Mouse (Mus musculus) myocyte (in vitro differentiated cells): Measurements from ENCODE around the gene Mdp1. TPM values are rescaled to one million over a fixed set of nuclear protein-coding genes. Genes with fewer than 3 reads are reported as not detected.

Source experiments
- H3K27me3 ChIP-seq: one replicate; pipeline ENCODE4 v1.6.1; 2011; ENCODE audit not compliant: control insufficient read depth, insufficient read depth, insufficient read length
- H3K36me3 ChIP-seq: one replicate; pipeline ENCODE4 v1.6.1; 2011; ENCODE audit not compliant: control insufficient read depth, insufficient read depth
- H3K4me2 ChIP-seq: one replicate; pipeline ENCODE4 v1.6.1; 2011; ENCODE audit warnings: low read depth, control low read depth
- H3K4me3 ChIP-seq: one replicate; pipeline ENCODE4 v1.5.1; 2011; ENCODE audit warnings: mild to moderate bottlenecking, control low read depth, moderate library complexity
- H3K79me2 ChIP-seq: one replicate; pipeline ENCODE4 v1.6.1; 2011; ENCODE audit not compliant: control insufficient read depth, insufficient read depth
- H3ac ChIP-seq: one replicate; pipeline ENCODE4 v1.6.1; 2011; ENCODE audit not compliant: control insufficient read depth, insufficient read length
- CEBPB ChIP-seq: IDR thresholded peaks from 2 replicates; pipeline ENCODE4 v1.6.1; 2011; ENCODE audit warnings: mild to moderate bottlenecking, moderate library complexity; ENCODE audit not compliant: poor library complexity, insufficient read depth, severe bottlenecking
- E2F4 ChIP-seq: IDR thresholded peaks from one replicate; pipeline ENCODE4 v1.6.1; 2011; ENCODE audit warnings: mild to moderate bottlenecking, control low read depth, moderate library complexity; ENCODE audit not compliant: insufficient read depth
- MAX ChIP-seq: IDR thresholded peaks from one replicate; pipeline ENCODE4 v1.6.1; 2011; ENCODE audit warnings: low read depth, mild to moderate bottlenecking, control low read depth
- MYOD1 ChIP-seq, 3 experiments: IDR thresholded peaks; one replicate each; pipeline ENCODE4 v1.6.1; 2011; ENCODE audit warnings: control low read depth in 2 of 3, low read depth in 2 of 3, mild to moderate bottlenecking in 2 of 3, moderate library complexity in 1 of 3; ENCODE audit not compliant: insufficient read length in 2 of 3, control insufficient read depth in 1 of 3
- MYOG ChIP-seq, 3 experiments: IDR thresholded peaks; one replicate each; pipeline ENCODE4 v1.6.1; 2011; ENCODE audit warnings: control low read depth in 2 of 3, low read depth in 2 of 3, mild to moderate bottlenecking in 2 of 3; ENCODE audit not compliant: insufficient read length in 2 of 3, control insufficient read depth in 1 of 3, insufficient read depth in 1 of 3
- POLR2A ChIP-seq: IDR thresholded peaks from one replicate; pipeline ENCODE4 v1.6.1; 2011; ENCODE audit warnings: low read depth, mild to moderate bottlenecking, control low read depth, moderate library complexity; ENCODE audit not compliant: insufficient read length
- POLR2AphosphoS2 ChIP-seq: IDR thresholded peaks from one replicate; pipeline ENCODE4 v1.6.1; 2011; ENCODE audit warnings: low read depth, control low read depth; ENCODE audit not compliant: insufficient read length
- REST ChIP-seq: IDR thresholded peaks from one replicate; pipeline ENCODE4 v1.6.1; 2011; ENCODE audit warnings: mild to moderate bottlenecking, control low read depth, moderate library complexity; ENCODE audit not compliant: insufficient read depth, insufficient read length
- SRF ChIP-seq: IDR thresholded peaks from one replicate; pipeline ENCODE4 v1.6.1; 2011; ENCODE audit warnings: low read depth; ENCODE audit not compliant: control insufficient read depth, insufficient read length
- TCF12 ChIP-seq: IDR thresholded peaks from one replicate; pipeline ENCODE4 v1.6.1; 2011; ENCODE audit warnings: mild to moderate bottlenecking, control low read depth; ENCODE audit not compliant: poor library complexity, insufficient read depth, severe bottlenecking
- TCF3 ChIP-seq: IDR thresholded peaks from one replicate; pipeline ENCODE4 v1.6.1; 2011; ENCODE audit warnings: low read depth, control low read depth; ENCODE audit not compliant: insufficient read length
- USF1 ChIP-seq: IDR thresholded peaks from one replicate; pipeline ENCODE4 v1.6.1; 2011; ENCODE audit warnings: low read depth, mild to moderate bottlenecking, control low read depth, moderate library complexity
- polyA plus RNA-seq: library from polyadenylated mRNA; unstranded; fragments of >200 nt; fragmentation: generic; extraction: Trizol; gene quantifications from one replicate; pipeline ENCODE4 v1.2.1, GENCODE M21; 2012; ENCODE audit warnings: missing spikeins

The Mdp1 gene
- polyA plus RNA-seq, 1 experiment: 21.3 TPM

GRCm38 (mm10) chr14:55677615-55678014, 17.3 kb upstream of the Mdp1 start:
- H3K27me3 ChIP-seq: no peaks in the 10 kb centered on the region
- no peak overlapping the region for H3K4me3 ChIP-seq
- no peak overlapping the region for H3ac ChIP-seq
- H3K4me2 ChIP-seq: no peak overlapping the region
- peaks cover 11% of the 10 kb centered on the region for H3K79me2 ChIP-seq
- TF ChIP-seq TCF3 (no peak), MYOD1 (IDR thresholded peaks at IDR 0.05; ENCODE audit: control insufficient read depth in 1 of 3, insufficient read length in 2 of 3, low read depth in 2 of 3) (no peak), SRF (no peak), USF1 (no peak), CEBPB (no peak), E2F4 (no peak), POLR2A (no peak), POLR2AphosphoS2 (no peak), REST (no peak), MAX (no peak), MYOG (IDR thresholded peaks at IDR 0.05; ENCODE audit: control insufficient read depth in 1 of 3, insufficient read depth in 1 of 3, insufficient read length in 2 of 3, low read depth in 2 of 3) (no peak), TCF12 (no peak)
- H3K36me3 ChIP-seq: peaks cover 40% of the 10 kb centered on the region

GRCm38 (mm10) chr14:55672741-55673060, 12.4 kb upstream of the Mdp1 start:
- peak overlapping the region; percentile 90 for H3K4me2 ChIP-seq
- H3K27me3 ChIP-seq: no peaks in the 10 kb centered on the region
- H3ac ChIP-seq: peak overlapping the region; percentile 87
- TF ChIP-seq TCF3 (no peak), MYOG (IDR thresholded peaks at IDR 0.05; ENCODE audit: control insufficient read depth in 1 of 3, insufficient read depth in 1 of 3, insufficient read length in 2 of 3, low read depth in 2 of 3) (no peak), E2F4 (no peak), CEBPB (no peak), REST (no peak), TCF12 (no peak), USF1 (no peak)
- peaks cover 51% of the 10 kb centered on the region for H3K79me2 ChIP-seq
- peak overlapping the region; percentile 82 for H3K4me3 ChIP-seq
- H3K36me3 ChIP-seq: peaks cover 18% of the 10 kb centered on the region

GRCm38 (mm10) chr14:55671833-55672740, 11.8 kb upstream of the Mdp1 start, which contains the start of the genes Gmpr2 and Nedd8:
Gmpr2 (plus strand) TSS chr14:55671941.
Nedd8 (minus strand) TSS chr14:55672124.
- Histone ChIP-seq H3K36me3 (peaks cover 12% of the 10 kb centered on the region), H3K27me3 (no peaks in the 10 kb centered on the region), H3ac (peak within 1 kb of the TSS; percentile 87), H3K79me2 (peaks cover 54% of the 10 kb centered on the region), H3K4me2 (peak within 1 kb of the TSS; percentile 90), H3K4me3 (peak within 1 kb of the TSS; percentile 82)
- peak; percentile 72 for TF ChIP-seq POLR2A
- no peak for TF ChIP-seq E2F4
- TF ChIP-seq MYOD1 (IDR thresholded peaks at IDR 0.05; ENCODE audit: control insufficient read depth in 1 of 3, insufficient read length in 2 of 3, low read depth in 2 of 3): no peak
- TF ChIP-seq SRF: peak; percentile 42
- TF ChIP-seq TCF3: no peak
- TF ChIP-seq POLR2AphosphoS2: peak; percentile 65
- TF ChIP-seq USF1: no peak
- TF ChIP-seq MYOG (IDR thresholded peaks at IDR 0.05; ENCODE audit: control insufficient read depth in 1 of 3, insufficient read depth in 1 of 3, insufficient read length in 2 of 3, low read depth in 2 of 3): no peak
- no peak for TF ChIP-seq CEBPB
- no peak for TF ChIP-seq REST
- peak; percentile 9 for TF ChIP-seq MAX
- TF ChIP-seq TCF12: no peak

- no peak for TF ChIP-seq USF1
- no peak for TF ChIP-seq TCF3
- TF ChIP-seq MYOD1 (IDR thresholded peaks at IDR 0.05; ENCODE audit: control insufficient read depth in 1 of 3, insufficient read length in 2 of 3, low read depth in 2 of 3): no peak
- TF ChIP-seq REST: no peak
- TF ChIP-seq CEBPB: no peak
- TF ChIP-seq TCF12: no peak
- no peak for TF ChIP-seq MYOG (IDR thresholded peaks at IDR 0.05; ENCODE audit: control insufficient read depth in 1 of 3, insufficient read depth in 1 of 3, insufficient read length in 2 of 3, low read depth in 2 of 3)
- Histone ChIP-seq H3K27me3 (no peaks in the 10 kb centered on the region), H3ac (peak overlapping the region; percentile 87), H3K36me3 (peaks cover 10% of the 10 kb centered on the region), H3K4me2 (peak overlapping the region; percentile 80), H3K79me2 (peaks cover 60% of the 10 kb centered on the region), H3K4me3 (peak overlapping the region; percentile 82)
These were observed 11.2 kb upstream of the Mdp1 start for GRCm38 (mm10) chr14:55671486-55671832.
